Mouse (Mus musculus) mesoderm, embryonic 11.5 days (tissue): Measurements from ENCODE around the gene Cpne4.
A peak's percentile ranks its signal among the peaks of the same experiment; 100 is the strongest.

Experiments used
- DNase-seq: peaks from one replicate; pipeline ENCODE4 v3.0.0-alpha.2; 2012; ENCODE audit warnings: low read depth, low spot score

The Cpne4 gene

GRCm38 (mm10) chr9:104546986-104547385 lies at the start of gene Cpne4:
TSS of gene Cpne4 (plus strand) at chr9:104547286.
- no peak for DNase-seq

- no peak for DNase-seq
Measured at GRCm38 (mm10) chr9:104515187-104515586, 31.9 kb upstream of the Cpne4 start.

GRCm38 (mm10) chr9:104535508-104535907 lies 11.6 kb upstream of the Cpne4 start:
- peak; percentile 4 for DNase-seq

GRCm38 (mm10) chr9:104565815-104566214 lies 18.7 kb downstream of the Cpne4 start:
- DNase-seq, result no peak

- no peak for DNase-seq
Measured at GRCm38 (mm10) chr9:104566468-104566867, 19.4 kb downstream of the Cpne4 start.

- DNase-seq, result no peak
Measured at GRCm38 (mm10) chr9:104567096-104567495, 20.0 kb downstream of the Cpne4 start.

GRCm38 (mm10) chr9:104569480-104570167 lies 22.5 kb downstream of the Cpne4 start:
- DNase-seq, result peak; percentile 90

- DNase-seq, result no peak
Measured at GRCm38 (mm10) chr9:104572856-104573255, 25.8 kb downstream of the Cpne4 start.

- peak; percentile 78 for DNase-seq
Measured at GRCm38 (mm10) chr9:104574476-104574875, 27.4 kb downstream of the Cpne4 start.

- DNase-seq, result no peak
Measured at GRCm38 (mm10) chr9:104581921-104582624, 35.0 kb downstream of the Cpne4 start.

GRCm38 (mm10) chr9:104582675-104583074 lies 35.6 kb downstream of the Cpne4 start:
- DNase-seq, result peak; percentile 34

- peak; percentile 56 for DNase-seq
Measured at GRCm38 (mm10) chr9:104594550-104594949, 47.5 kb downstream of the Cpne4 start.

GRCm38 (mm10) chr9:104594979-104595378 lies 47.9 kb downstream of the Cpne4 start:
- DNase-seq, result peak; percentile 13

- no peak for DNase-seq
Measured at GRCm38 (mm10) chr9:104612523-104612922, 65.4 kb downstream of the Cpne4 start.

- DNase-seq, result no peak
Measured at GRCm38 (mm10) chr9:104616691-104617090, 69.6 kb downstream of the Cpne4 start.

- DNase-seq, result no peak
Measured at GRCm38 (mm10) chr9:104623564-104623963, 76.5 kb downstream of the Cpne4 start.

GRCm38 (mm10) chr9:104627816-104628215 lies 80.7 kb downstream of the Cpne4 start:
- no peak for DNase-seq

- no peak for DNase-seq
Measured at GRCm38 (mm10) chr9:104629282-104629681, 82.2 kb downstream of the Cpne4 start.

- DNase-seq, result peak; percentile 43
Measured at GRCm38 (mm10) chr9:104646348-104646994, 99.4 kb downstream of the Cpne4 start.

- no peak for DNase-seq
Measured at GRCm38 (mm10) chr9:104652691-104653261, 105.7 kb downstream of the Cpne4 start.

- DNase-seq, result no peak
Measured at GRCm38 (mm10) chr9:104659758-104660157, 112.7 kb downstream of the Cpne4 start.

- no peak for DNase-seq
Measured at GRCm38 (mm10) chr9:104676665-104677064, 129.6 kb downstream of the Cpne4 start.
